Mouse (Mus musculus) midbrain, postnatal 0 days (tissue): Measurements from ENCODE around the gene Ccdc8. TPM values are rescaled to one million over a fixed set of nuclear protein-coding genes. Genes with fewer than 3 reads are reported as not detected.

Experiments
- ATAC-seq: fragments of 200-750 bp; cut with Nextera tagmentation; 2 replicates; pipeline ENCODE4 v1.8.0; 2017; ENCODE audit warnings: moderate number of reproducible peaks, mild to moderate bottlenecking, moderate TSS enrichment, moderate library complexity; ENCODE audit not compliant: low FRiP score
- DNase-seq: peaks from one replicate; pipeline ENCODE4 v3.0.0-alpha.2; 2015; ENCODE audit warnings: low spot score
- H3K27ac ChIP-seq: fragments of 300-500 bp; sonication (generic); 2 replicates; pipeline ENCODE4 v1.5.1; 2014; ENCODE audit warnings: low read depth, mild to moderate bottlenecking, low read length, mixed read lengths
- H3K27me3 ChIP-seq: fragments of 300-500 bp; sonication (generic); 2 replicates; pipeline ENCODE4 v1.6.1; 2014; ENCODE audit warnings: low read length, control low read depth, mixed read lengths; ENCODE audit not compliant: insufficient read depth
- H3K36me3 ChIP-seq: fragments of 300-500 bp; sonication (generic); 2 replicates; pipeline ENCODE4 v1.6.1; 2014; ENCODE audit warnings: low read length, control low read depth, mixed read lengths; ENCODE audit not compliant: insufficient read depth
- H3K4me1 ChIP-seq: fragments of 300-500 bp; sonication (generic); 2 replicates; pipeline ENCODE4 v1.6.1; 2014; ENCODE audit warnings: mild to moderate bottlenecking, control low read depth, antibody characterized with exemption, low read length, mixed read lengths; ENCODE audit not compliant: insufficient read depth
- H3K4me2 ChIP-seq: fragments of 300-500 bp; sonication (generic); 2 replicates; pipeline ENCODE4 v1.6.1; 2014; ENCODE audit warnings: low read depth, mild to moderate bottlenecking, low read length, mixed read lengths; ENCODE audit not compliant: poor library complexity, severe bottlenecking
- H3K4me3 ChIP-seq: fragments of 300-500 bp; sonication (generic); 2 replicates; pipeline ENCODE4 v1.5.1; 2014; ENCODE audit warnings: low read depth, mild to moderate bottlenecking, low read length, moderate library complexity
- H3K9ac ChIP-seq: fragments of 300-500 bp; sonication (generic); replicated peaks from 2 replicates; pipeline ENCODE4 v1.6.1; 2014; ENCODE audit warnings: mild to moderate bottlenecking, low read length, moderate library complexity, mixed read lengths; ENCODE audit not compliant: poor library complexity, severe bottlenecking
- H3K9me3 ChIP-seq: fragments of 300-500 bp; sonication (generic); 2 replicates; pipeline ENCODE4 v1.6.1; 2016; ENCODE audit warnings: low read length, control low read depth
- CTCF ChIP-seq: IDR thresholded peaks from 2 replicates; pipeline ENCODE4 v1.5.1; 2016; ENCODE audit warnings: antibody characterized with exemption, mild to moderate bottlenecking
- WGBS: fragments of 180-500 bp; shearing (Covaris S2); extraction: QIAGEN DNeasy Blood & Tissue Kit; methylation state at CpG from one replicate; pipeline ENCODE4 v1.1.7; 2014; 5-methylcytosine and 5-hydroxymethylcytosine counted together
- polyA plus RNA-seq: library from polyadenylated mRNA; unstranded; fragments of >200 nt; fragmentation: Nextera tagmentation; extraction: Ambion mirVana; gene quantifications from 2 replicates; pipeline ENCODE4 v1.2.1, GENCODE M21; 2015
- total RNA-seq: library from RNA; depleted of rRNA; stranded (reverse); fragments of >200 nt; gene quantifications from 2 replicates; pipeline ENCODE4 v1.2.3, GENCODE M21; 2014

The Ccdc8 gene
- total and polyA plus RNA-seq, 2 experiments from 2014 or later = 2.0 to 5.5 TPM

DNA sequence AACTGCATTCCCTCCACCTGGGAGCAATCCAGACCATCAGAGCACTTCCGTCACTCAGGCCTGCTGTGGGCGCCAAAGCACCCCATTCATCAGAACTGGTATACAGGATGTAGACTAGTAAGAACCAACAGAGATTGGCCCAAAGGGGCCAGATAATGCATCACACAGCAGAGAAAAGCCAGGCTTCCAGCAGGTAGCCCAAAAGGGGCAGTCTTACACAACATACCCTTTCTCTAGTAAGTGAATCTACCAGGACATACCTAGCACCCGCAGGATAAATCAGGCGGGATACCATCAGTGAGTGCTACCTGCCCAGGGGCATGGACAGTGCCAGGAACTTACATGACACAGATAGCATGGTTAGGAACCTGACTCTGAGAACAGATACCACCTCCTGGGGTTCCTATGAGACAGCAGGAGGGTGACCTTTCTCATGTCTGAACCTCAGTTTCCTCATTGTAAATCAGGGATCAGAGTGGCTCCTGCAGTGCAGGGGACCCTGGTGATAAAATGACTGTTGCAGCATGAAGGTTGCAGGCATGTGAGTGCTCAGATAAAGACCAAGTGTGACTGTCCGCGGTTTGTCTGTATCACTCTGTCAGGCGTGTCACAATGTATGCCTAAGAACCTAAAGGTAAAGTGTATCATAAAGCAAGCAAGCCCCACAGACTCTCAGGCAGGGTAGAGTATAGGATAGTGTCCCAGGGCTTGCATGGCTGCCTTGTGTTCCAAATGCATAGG, 27.1 kb downstream of the Ccdc8 start:
- Histone ChIP-seq H3K27ac (no peak overlapping the region), H3K9me3 (no peaks in the 10 kb centered on the region), H3K4me3 (no peak overlapping the region), H3K4me2 (no peak overlapping the region), H3K4me1 (no peaks in the 10 kb centered on the region), H3K9ac (no peak overlapping the region), H3K27me3 (no peaks in the 10 kb centered on the region), H3K36me3 (peaks cover 64% of the 10 kb centered on the region)
- no peak for TF ChIP-seq CTCF
- DNase-seq = no peak
- WGBS = 89% methylated on average over 7 of the region's 7 CpGs
- ATAC-seq = no peak

DNA sequence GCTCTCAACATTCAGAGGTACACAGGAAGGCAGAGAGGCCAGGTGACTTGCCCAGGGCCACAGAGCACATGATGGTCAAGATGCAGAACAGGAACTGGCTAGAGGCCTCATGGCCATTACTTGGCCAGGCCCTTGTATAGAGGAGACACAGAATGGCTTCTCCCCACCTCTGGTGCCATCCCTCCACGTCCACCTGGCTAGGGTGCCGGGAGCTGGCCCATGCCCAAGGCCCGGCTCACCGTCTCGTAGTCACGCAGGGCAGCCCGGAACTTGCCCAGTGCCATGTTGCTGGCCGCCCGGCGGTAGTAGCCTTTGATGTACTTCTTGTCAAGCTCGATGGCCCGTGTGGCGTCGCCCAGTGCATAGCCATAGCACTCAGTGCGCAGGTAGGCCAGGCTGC, 29.7 kb downstream of the Ccdc8 start:
- Histone ChIP-seq H3K27ac (no peak overlapping the region), H3K4me2 (no peak overlapping the region), H3K27me3 (no peaks in the 10 kb centered on the region), H3K4me1 (peaks cover 12% of the 10 kb centered on the region), H3K4me3 (no peak overlapping the region), H3K9me3 (no peaks in the 10 kb centered on the region), H3K9ac (no peak overlapping the region), H3K36me3 (peaks cover 49% of the 10 kb centered on the region)
- 98% methylated on average over 15 of the region's 15 CpGs for WGBS
- TF ChIP-seq CTCF = no peak
- DNase-seq (no peak), ATAC-seq (no peak)

DNA sequence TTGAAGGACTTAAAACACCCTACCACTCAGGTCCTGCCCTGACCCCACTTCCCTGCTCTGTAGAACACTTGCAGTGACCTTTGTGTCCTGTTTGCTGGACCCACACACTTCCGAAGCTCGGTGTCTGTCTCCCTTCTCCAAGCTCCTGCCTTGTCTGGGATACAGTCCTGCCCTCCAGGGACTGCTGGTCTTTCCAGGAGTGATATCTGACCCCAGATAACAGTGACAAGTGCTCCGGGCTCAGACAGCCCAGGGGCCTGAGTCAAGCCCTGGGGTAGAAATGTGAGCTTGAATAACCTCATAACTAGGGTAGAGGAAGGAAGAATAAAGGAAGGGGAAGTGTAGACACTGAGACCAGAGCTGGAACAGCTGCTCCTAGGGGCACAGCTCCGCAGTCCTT, 31.2 kb downstream of the Ccdc8 start:
- Histone ChIP-seq H3K36me3 (peaks cover 43% of the 10 kb centered on the region), H3K4me1 (peaks cover 12% of the 10 kb centered on the region), H3K27ac (no peak overlapping the region), H3K4me2 (no peak overlapping the region), H3K27me3 (no peaks in the 10 kb centered on the region), H3K9me3 (no peaks in the 10 kb centered on the region), H3K9ac (no peak overlapping the region), H3K4me3 (no peak overlapping the region)
- ATAC-seq (no peak), DNase-seq (no peak)
- WGBS = 88% methylated on average over 4 of the region's 4 CpGs
- no peak for TF ChIP-seq CTCF

DNA sequence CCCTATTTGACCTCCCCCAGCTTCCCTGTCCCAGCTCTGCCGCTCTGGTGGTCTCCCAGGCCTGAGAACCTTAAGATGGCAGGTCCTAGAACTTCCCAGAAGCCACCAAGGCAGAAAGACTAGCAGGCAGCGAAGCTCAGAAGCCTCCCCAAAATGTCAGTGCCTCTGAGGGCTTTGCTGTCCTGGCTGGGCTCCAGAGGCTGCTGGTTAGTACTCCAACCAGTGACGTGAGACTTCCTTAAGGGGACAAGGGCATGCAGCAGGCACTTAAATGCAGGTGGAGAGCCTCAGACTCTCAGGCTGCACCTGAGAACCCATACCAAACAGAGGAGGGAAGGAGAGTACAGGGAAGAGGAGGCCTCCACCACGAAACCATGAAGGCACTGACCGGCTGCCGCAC, 31.6 kb downstream of the Ccdc8 start:
- no peak for TF ChIP-seq CTCF
- H3K9ac ChIP-seq = no peak overlapping the region
- H3K27me3 ChIP-seq = no peaks in the 10 kb centered on the region
- no peak overlapping the region for H3K27ac ChIP-seq
- peaks cover 40% of the 10 kb centered on the region for H3K36me3 ChIP-seq
- WGBS = 82% methylated on average over 6 of the region's 6 CpGs
- no peaks in the 10 kb centered on the region for H3K9me3 ChIP-seq
- peaks cover 12% of the 10 kb centered on the region for H3K4me1 ChIP-seq
- DNase-seq = no peak
- no peak for ATAC-seq
- H3K4me2 ChIP-seq = no peak overlapping the region
- no peak overlapping the region for H3K4me3 ChIP-seq

DNA sequence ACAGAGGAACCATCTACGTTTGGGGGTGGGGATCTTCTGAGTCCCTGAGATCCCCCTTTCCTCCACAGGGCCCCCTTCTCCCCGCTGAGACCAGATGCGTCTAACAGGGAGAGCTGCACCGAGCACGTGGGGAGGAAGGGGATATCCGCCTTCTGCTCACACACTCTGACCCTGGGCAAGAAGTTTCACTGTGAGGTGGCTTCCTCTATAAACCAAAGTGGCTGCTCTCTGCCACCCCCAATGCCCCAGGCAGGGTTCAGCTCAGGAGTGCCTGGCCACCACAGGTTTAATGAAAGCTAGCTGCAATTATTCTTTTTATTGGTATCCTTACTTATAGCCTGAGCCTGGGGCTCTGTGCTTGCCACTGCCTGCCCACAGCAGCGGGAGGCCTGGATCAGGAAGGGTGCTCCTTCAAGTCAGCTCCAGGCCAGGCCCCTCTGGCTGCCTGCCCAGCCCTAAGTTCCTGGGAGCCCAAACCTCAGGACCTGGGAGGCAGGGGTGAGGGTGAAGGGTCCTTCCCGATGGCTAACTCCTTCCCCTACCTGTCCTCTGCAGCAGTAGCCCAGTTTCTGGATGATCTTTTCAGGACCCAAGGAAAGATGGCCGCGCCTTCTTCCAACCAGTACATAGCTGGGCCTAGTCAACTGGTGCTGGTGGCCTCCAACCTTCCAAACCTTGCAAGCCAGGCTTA, 32.5 kb downstream of the Ccdc8 start:
- ATAC-seq (no peak), DNase-seq (no peak)
- H3K9me3 ChIP-seq = no peaks in the 10 kb centered on the region
- no peak for TF ChIP-seq CTCF
- H3K27ac ChIP-seq = no peak overlapping the region
- H3K4me3 ChIP-seq = no peak overlapping the region
- H3K4me2 ChIP-seq = no peak overlapping the region
- H3K36me3 ChIP-seq = peaks cover 33% of the 10 kb centered on the region
- H3K9ac ChIP-seq = no peak overlapping the region
- H3K4me1 ChIP-seq = peaks cover 12% of the 10 kb centered on the region
- H3K27me3 ChIP-seq = no peaks in the 10 kb centered on the region
- WGBS = 86% methylated on average over 10 of the region's 10 CpGs

DNA sequence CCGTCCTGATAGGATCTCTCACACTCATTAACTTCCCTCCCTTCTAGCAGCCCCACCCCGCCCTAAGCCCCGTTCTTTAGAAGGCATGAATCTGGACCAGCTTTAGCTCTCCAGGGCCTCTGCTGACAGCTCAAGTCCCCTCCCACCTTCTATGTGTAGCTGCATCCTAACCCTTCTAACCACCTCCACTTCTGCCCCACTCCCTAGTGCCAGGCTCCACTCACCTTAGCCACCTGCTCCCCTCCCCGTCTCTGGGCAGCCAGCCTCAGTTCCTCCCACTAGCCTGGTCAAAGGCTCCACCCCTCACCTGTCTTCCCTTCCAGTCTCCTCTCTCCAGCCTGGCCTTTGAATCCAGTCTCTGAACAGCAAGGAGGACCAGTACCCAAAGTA, 33.0 kb downstream of the Ccdc8 start:
- DNase-seq (no peak), ATAC-seq (no peak)
- no peak for TF ChIP-seq CTCF
- H3K27me3 ChIP-seq = no peaks in the 10 kb centered on the region
- H3K4me1 ChIP-seq = peaks cover 12% of the 10 kb centered on the region
- H3K27ac ChIP-seq = no peak overlapping the region
- H3K9ac ChIP-seq = no peak overlapping the region
- no peak overlapping the region for H3K4me2 ChIP-seq
- 81% methylated on average over 4 of the region's 4 CpGs for WGBS
- no peaks in the 10 kb centered on the region for H3K9me3 ChIP-seq
- no peak overlapping the region for H3K4me3 ChIP-seq
- peaks cover 28% of the 10 kb centered on the region for H3K36me3 ChIP-seq
